Mouse (Mus musculus): Measurements from ENCODE around the gene Yap1. TPM values are rescaled to one million over a fixed set of nuclear protein-coding genes. Genes with fewer than 3 reads are reported as not detected.
"Not testable (repeated sequence)": the region's sequence is repeated elsewhere in the genome, so short reads cannot be mapped to it uniquely, and the experiment has no call there.

The Yap1 gene
- total RNA-seq, 2 experiments from 2014 or later: 16.1 to 17.5 TPM

DNA sequence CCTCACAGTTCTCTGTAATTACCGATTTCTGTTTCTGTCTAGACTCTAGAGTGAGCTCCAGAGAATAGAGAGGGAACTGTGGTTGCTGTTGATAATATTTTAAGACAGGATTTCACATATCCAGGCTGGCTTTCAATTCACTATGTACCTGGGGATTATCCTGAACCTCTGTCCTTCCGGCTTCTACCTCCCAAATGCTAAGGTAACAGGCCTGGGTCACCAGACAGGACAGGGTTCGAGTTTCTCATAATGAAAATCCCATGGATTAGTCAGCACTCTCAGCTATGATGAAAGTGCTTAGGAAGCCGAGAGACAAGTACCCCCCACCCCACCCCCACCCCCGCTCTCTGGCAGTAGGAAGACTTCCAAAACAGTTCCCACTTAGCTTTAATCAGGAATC, 100.6 kb downstream of the Yap1 start:
- no peak for TF ChIP-seq CTCF (IDR thresholded peaks at IDR 0.05)
- Histone ChIP-seq H3K27ac (no peak overlapping the region), H3K4me3 (no peak overlapping the region)
- intact Hi-C loops (cut with DNase I): loop anchor here (10.0 kb wide), 1 partner anchor 301 kb away; no protein-coding TSS in a partner anchor
- DNase-seq (ENCODE audit: extremely low spot score in 1 of 2, low spot score in 2 of 2): no peak

DNA sequence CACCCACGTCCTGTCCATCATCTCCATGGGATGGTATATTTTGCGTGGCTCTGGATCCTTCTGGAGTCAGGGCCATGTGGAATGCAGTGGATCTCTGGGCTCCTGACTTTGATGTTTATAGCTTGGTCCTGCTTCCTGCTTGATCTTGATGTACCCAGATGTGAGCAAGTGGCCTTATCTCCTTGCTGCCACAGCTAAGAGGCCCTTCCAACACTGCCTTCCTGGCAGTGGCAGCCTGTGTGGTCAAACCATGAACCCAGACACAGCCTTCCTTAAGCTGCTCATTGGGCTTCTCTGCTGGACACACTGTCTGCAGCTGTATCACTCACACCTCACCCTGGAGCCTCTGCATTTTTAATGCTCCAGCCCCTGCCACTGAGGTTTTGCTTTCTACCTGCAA, 101.1 kb downstream of the Yap1 start:
- DNase-seq (ENCODE audit: extremely low spot score in 1 of 2, low spot score in 2 of 2): no peak
- intact Hi-C loops (cut with DNase I): loop anchor here (10.0 kb wide), 1 partner anchor 302 kb away; no protein-coding TSS in a partner anchor
- no peak overlapping the region for H3K27ac ChIP-seq
- no peak for TF ChIP-seq CTCF (IDR thresholded peaks at IDR 0.05)
- H3K4me3 ChIP-seq: no peak overlapping the region

DNA sequence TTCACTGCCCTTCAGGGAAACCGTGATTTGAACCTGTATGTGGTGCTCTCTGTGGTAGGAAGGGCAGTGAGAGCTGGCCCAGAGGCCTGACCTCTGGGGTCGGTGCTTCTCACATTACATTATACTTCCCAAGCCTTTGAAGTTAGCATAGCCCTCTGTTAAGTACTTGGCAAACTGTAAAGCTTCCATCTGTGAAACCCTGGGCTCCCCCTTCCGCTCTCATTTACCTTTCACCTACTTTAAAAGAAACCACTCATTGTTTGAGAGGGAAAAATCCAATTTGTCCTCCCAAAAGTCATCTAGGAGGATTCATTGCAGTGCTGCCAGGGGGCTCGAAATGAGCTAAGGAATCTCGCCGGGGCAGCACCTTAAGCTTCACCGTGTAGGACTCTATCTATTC, 102.1 kb downstream of the Yap1 start:
- TF ChIP-seq CTCF (IDR thresholded peaks at IDR 0.05): no peak
- Histone ChIP-seq H3K27ac (no peak overlapping the region), H3K4me3 (no peak overlapping the region)
- no peak for DNase-seq (ENCODE audit: extremely low spot score in 1 of 2, low spot score in 2 of 2)
- intact Hi-C loops (cut with DNase I): loop anchor here (10.0 kb wide), 1 partner anchor 302 kb away; no protein-coding TSS in a partner anchor

DNA sequence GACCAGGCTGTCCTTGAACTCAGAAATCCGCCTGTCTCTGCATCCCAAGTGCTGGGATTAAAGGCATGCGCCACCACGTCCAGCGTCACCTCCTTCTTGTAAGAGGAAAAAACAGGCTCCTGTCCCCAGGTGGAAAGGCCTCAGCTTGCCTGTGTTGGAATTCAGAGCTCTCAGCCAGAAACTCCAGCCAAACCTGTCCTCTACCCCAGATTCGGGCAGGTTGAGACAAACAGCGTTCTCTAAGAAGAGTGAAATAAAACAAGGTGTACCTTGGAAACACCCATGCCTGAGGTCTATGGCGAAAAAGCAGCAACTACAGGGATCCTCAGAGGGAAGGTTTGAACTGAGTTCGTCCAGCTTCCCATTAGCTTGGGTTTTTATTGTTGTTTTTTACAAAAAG, 103.4 kb downstream of the Yap1 start:
- DNase-seq (ENCODE audit: extremely low spot score in 1 of 2, low spot score in 2 of 2): no peak
- intact Hi-C loops (cut with DNase I): loop anchor here (10.0 kb wide), 1 partner anchor 304 kb away; no protein-coding TSS in a partner anchor
- TF ChIP-seq CTCF (IDR thresholded peaks at IDR 0.05): no peak
- H3K4me3 ChIP-seq: no peak overlapping the region
- no peak overlapping the region for H3K27ac ChIP-seq

DNA sequence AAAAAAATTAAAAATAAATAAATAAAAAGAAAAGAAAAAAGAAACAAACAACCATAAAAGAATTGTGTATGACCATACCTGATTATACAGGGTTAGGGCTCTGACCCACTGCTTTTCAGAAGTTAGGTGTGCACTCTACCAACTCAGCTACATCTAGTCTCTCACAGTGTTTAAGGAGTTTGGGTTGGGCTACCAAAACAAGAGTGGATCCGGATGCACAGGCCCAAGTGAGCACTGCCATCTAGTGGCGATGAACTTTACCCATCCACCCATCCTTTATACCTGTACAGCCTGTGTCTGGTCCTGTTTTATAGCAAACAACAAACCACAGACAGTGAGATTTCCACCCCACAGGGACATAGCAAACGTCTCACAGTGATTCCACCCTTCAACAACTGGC, 106.9 kb downstream of the Yap1 start:
- Histone ChIP-seq H3K4me3 (no peak overlapping the region), H3K27ac (no peak overlapping the region)
- DNase-seq (ENCODE audit: extremely low spot score in 1 of 2, low spot score in 2 of 2): peak; percentile 53 to 70
- intact Hi-C loops (cut with DNase I): loop anchor here (1.0 to 5.0 kb wide), 2 partner anchors 183 to 295 kb away; no protein-coding TSS in a partner anchor
- peak; percentile 90 for TF ChIP-seq CTCF (IDR thresholded peaks at IDR 0.05)

DNA sequence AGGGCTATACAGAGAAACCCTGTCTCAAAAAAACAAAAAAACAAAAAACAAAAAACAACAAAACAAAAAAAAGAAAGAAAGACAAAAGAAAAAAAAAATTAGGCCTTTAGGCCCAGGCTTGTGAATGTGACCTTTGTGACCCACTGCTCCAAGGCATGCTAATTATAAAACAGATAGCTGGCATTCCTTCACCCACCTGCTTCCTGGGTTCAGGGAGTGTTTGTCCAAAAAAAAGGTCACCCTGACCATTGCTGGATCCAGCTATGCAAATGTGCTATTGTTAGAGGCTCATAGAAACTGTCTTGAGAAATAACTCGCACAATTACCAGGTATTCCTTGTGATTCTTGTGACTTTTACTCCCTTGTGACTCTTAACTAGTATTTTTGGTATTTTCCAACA, 112.6 kb downstream of the Yap1 start:
- H3K27ac ChIP-seq; intact Hi-C loops (cut with DNase I); DNase-seq (ENCODE audit: extremely low spot score in 1 of 2, low spot score in 2 of 2); H3K4me3 ChIP-seq: not testable (repeated sequence)

DNA sequence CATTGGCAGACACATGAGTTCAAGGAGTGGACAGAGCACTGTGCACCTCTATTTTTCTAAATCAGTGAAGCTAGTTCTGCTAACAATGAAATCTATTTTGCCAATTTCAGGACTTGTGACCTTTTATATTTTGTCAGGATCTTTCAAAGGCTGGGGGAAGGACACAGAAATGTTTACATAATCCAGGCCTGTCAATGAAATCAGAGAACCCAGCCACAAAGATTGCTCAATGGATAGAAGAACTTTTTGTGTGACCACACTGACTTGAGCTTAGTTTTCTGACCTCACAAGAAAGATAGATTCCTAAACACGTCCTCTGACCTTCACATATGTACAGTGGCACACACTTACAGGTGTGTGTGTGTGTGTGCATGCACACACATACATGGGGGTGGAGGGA, 113.2 kb downstream of the Yap1 start:
- H3K27ac ChIP-seq: no peak overlapping the region
- intact Hi-C loops (cut with DNase I): no loop called here
- no peak overlapping the region for H3K4me3 ChIP-seq
- no peak for TF ChIP-seq CTCF (IDR thresholded peaks at IDR 0.05)
- DNase-seq (ENCODE audit: extremely low spot score in 1 of 2, low spot score in 2 of 2): no peak

DNA sequence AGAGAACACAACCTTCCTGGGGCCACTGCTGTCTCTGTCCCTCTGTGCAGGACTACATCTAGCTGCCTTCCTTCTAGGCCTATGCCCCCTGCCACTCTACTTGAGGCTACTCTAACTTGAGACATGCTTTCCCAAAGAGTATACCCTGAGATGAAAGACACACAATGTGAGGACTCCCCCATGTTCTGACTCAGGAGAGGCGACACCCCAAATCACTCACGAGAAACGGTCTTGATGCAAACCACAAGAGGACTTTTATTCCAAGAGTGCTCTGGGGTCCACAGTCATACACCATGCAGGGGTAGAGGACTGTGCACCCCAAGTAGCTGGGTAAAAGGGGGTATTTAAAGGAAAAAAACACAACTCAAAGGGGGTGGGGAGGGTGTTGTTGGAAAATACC, 120.0 kb downstream of the Yap1 start:
- no peak for DNase-seq (ENCODE audit: extremely low spot score in 1 of 2, low spot score in 2 of 2)
- TF ChIP-seq CTCF (IDR thresholded peaks at IDR 0.05): no peak
- Histone ChIP-seq H3K4me3 (no peak overlapping the region), H3K27ac (no peak overlapping the region)
- intact Hi-C loops (cut with DNase I): no loop called here

DNA sequence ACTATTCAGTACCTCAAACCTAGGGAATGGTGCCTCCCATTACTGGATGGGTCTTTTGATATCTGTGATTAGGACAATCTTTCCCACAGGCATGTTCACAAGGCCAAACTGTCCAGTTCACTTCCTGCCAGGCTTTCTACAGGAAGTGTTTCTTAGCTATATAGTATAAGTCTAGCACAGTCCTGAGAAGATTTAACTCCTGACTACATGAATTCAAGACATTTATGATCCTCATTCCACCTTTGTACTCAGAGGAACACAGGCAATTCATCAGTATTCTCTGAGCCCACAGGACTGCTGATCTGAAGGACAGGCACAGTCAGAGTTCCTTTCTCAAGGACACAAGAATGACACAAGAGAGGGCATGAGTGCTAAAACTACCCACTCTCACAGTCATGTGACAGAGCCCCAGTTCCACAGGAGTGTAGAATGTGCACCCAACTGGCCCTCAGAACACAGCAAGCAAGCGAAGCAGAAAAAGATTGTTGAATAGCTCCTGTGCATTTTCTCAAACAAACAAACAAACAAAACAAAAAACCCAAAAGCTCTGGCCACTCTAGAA, 122.0 kb downstream of the Yap1 start:
- H3K4me3 ChIP-seq: no peak overlapping the region
- intact Hi-C loops (cut with DNase I): no loop called here
- no peak overlapping the region for H3K27ac ChIP-seq
- no peak for DNase-seq (ENCODE audit: extremely low spot score in 1 of 2, low spot score in 2 of 2)
- TF ChIP-seq CTCF (IDR thresholded peaks at IDR 0.05): no peak

Other genes with a start within 250 kb of the Yap1 start
- gene Tmem123, start 240.6 kb downstream of the Yap1 start, total RNA-seq (2021): 10 to 100 TPM in 1 of 2 experiments, 1 to 10 TPM in 1; 9.3 to 10.9 TPM
- 10 to 100 TPM; 31.0 to 38.1 TPM for gene Birc2, start 167.5 kb downstream of the Yap1 start, total RNA-seq (2021)
- 1 to 10 TPM; 2.9 to 3.9 TPM for gene Birc3, start 131.4 kb downstream of the Yap1 start, total RNA-seq (2021)
- gene Cfap300, start 38.2 kb upstream of the Yap1 start, total RNA-seq (2021): 1 to 10 TPM; 8.8 to 9.3 TPM
- gene Cep126, start 129.7 kb upstream of the Yap1 start, total RNA-seq (2021): 10 to 100 TPM; 19.7 to 20.6 TPM